Mouse (Mus musculus): ENCODE measurements at regions not wholly inside any gene's neighbourhood (a gene's known extent, or its start where the extent isn't known, plus 50 kb on each side); places are given as distances from the start of the nearest gene placed in this dataset.

- DNase-seq: peak in 1 of 2 experiments; percentile 44
Measured at GRCm38 (mm10) chr8:102845362-102845761, 59.9 kb upstream of the Cdh11 start.

DNA sequence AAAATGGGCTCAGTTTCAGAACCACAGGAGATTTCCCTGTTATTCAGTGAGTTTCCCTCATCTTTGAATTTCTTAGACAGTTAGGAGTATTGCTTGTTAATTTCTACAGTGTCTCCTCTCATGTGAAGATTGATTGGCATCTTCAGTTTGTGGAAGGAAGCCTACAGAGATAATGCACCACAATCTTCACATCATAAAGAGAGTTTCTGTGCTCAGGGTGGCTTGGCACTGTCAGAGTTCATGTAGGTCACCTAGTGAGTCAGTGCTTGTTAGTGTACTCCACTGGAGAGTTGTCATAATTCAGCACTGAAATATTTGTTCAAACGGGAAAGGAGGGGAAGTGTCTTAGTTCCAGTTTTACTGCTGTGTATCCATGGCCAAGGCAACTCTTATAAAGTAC lies 74.6 kb upstream of the Cdh11 start:
- DNase-seq: no peak

DNA sequence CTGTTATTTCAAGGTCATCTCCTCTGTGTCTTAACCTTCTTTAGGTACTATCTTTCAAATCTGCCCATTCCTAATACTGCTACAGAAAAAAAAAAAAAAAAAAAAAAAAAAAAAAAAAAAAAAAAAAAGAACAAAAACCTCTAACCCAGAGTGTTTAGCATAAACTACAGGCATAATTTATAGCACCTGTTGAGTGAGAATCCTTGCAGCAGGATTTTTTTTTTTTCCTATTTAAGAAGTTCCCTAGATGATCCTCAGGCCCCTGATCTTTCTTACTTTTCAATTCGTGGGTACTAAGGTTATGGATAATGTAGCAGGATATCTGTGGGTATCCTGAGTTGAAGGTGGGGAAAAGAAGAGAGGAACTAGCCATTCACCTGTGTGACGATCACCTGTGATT lies 114.1 kb upstream of the Cdh11 start:
- DNase-seq: no peak

- DNase-seq: no peak
Measured at GRCm38 (mm10) chr8:102900662-102901061, 115.2 kb upstream of the Cdh11 start.

GRCm38 (mm10) chr8:102907444-102907843 lies 122.0 kb upstream of the Cdh11 start:
- peak in 1 of 2 experiments; percentile 1 for DNase-seq

- DNase-seq: no peak
Measured at GRCm38 (mm10) chr8:102931342-102931835, 145.9 kb upstream of the Cdh11 start.

DNA sequence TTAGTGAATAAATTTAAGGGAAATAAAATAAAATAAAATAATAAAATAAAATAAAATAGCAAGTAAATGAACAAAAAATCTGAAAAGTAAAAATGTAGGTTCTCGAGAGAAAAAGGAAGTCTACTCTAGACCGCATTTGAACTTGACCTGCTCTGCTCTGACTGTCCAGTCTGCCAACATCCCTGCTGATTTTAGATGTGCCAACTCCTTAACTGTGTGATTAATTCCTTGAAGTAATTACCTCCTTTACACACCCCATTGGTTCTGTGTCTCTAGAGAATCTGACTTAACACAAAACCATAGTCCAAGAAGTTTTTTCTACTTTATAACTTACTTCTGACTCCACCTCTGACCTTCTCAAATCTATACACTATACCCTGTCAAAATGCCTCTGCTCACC lies 153.3 kb upstream of the Cdh11 start:
- no peak for DNase-seq

GRCm38 (mm10) chr8:102945546-102945945 lies 160.1 kb upstream of the Cdh11 start:
- DNase-seq: no peak

DNA sequence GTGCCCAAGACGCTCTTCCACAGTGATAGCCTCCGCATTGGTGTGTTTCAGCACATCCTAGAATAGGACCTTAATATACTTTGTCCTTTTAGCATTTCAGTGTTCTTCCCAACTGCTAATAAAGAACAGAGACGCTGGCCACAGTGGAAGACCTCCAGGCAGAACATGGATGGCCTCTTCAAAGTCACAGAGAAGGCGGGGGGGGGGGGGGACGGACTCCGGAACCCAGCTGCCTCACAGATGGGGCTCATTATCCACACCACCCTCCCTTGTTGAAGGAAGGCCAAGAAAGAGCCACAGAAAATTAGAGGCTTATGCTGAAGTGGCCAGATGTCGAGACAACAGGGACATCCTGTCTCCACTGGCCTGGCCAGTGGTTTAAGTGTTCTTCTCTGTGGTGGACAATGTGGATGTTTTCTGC lies 192.7 kb upstream of the Cdh11 start:
- peak; percentile 8 to 24 for DNase-seq

DNA sequence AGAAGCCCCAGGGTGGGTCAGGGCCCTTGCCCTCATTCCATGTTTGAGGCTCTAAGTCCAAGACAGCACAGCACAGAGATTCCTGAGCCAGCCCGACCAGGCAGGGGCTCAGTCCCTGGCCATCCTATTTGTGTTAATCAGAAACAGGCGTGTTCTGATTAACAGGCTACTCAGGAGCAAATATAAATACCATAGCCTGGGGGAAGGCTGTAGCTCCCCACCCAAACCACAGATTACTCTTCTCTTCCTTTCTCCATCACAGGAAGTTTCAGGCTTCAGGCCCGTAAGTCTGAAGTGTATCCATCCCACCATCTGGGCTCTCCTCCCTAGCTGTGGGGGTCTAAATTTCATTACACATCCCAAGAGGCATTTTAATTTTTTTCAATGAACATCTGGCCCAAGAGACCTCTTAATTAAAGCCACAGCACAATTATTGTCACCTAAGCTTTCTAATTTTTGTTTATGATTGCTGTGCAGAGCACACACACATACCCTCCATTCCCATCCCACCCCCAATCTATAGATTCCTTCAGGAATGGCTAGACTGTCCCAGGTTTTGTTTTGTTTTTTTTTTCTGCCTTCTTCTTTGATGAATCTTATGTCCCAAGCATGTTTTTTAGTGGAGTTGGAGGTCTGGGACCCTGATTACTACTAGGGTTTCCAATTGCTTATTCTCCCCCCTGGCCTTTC lies 197.9 kb upstream of the Cdh11 start:
- DNase-seq: no peak

DNA sequence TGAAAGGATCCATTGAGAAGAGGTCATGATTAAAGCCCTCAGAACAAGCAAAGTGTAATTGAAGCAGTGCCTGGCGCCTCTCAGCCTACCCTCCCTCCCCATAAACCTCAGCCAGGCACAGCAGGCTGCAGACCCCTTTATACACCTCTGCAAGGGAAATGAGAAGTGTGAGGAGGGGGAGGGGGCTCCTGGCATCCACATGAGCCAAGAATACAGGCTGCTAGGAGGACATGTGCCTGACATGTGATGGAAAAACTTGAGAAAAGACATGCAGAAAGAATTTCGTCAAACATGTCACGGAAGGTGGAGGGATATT lies 198.4 kb upstream of the Cdh11 start:
- DNase-seq: no peak

- DNase-seq: no peak
Measured at GRCm38 (mm10) chr8:103007284-103007984, 222.0 kb upstream of the Cdh11 start.

GRCm38 (mm10) chr8:103019121-103019520 lies 233.7 kb upstream of the Cdh11 start:
- DNase-seq: peak; percentile 1 to 10

- no peak for DNase-seq
Measured at GRCm38 (mm10) chr8:103023237-103023636, 237.8 kb upstream of the Cdh11 start.

GRCm38 (mm10) chr8:103031708-103032107 lies 246.3 kb upstream of the Cdh11 start:
- DNase-seq: no peak

DNA sequence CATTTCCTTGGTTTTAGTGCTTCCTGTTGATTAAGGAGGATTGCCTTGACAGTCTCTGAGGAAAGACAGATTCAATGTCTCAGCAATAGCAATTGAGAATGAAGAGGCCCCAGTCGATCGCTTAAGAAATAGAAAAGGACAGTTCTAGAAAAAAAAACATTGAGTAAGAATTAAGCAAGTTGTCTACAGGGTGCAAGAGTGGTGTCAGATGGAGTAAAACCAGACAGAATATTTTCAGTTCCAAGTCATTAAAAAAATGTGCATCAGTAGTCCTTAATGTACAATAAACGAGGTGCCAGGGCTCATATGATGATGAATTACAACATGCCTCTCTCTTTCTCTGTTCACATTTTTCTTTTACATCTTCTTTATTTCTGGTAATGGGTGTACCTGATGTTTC lies 248.5 kb upstream of the Cdh11 start:
- no peak for DNase-seq

GRCm38 (mm10) chr8:103072079-103072635 lies 286.7 kb upstream of the Cdh11 start:
- no peak for DNase-seq

GRCm38 (mm10) chr8:103072646-103073045 lies 287.2 kb upstream of the Cdh11 start:
- no peak for DNase-seq

DNA sequence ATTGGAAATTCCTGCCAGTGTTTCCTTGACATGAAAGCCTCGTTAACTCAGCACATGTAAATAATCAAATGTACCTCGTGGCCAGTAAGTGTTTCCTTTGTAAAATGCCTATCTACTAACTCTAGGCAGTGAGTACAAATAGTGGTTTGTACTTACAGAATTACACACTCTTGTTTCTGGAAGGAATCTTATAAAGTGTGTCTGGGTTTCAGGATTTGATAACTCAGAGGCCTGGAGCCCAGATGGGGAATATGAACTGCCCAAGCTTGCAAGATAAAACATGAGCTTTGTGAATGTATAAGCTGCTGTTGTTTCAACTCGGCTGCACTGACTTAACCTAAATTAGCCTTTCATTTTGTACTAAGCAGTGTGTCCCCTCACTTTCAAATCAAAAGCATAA lies 293.1 kb upstream of the Cdh11 start:
- DNase-seq: no peak

- DNase-seq: no peak
Measured at GRCm38 (mm10) chr8:103086956-103087482, 301.6 kb upstream of the Cdh11 start.

GRCm38 (mm10) chr8:103096496-103097092 lies 311.2 kb upstream of the Cdh11 start:
- no peak for DNase-seq

GRCm38 (mm10) chr8:103125581-103125980 lies 340.1 kb upstream of the Cdh11 start:
- peak; percentile 19 to 30 for DNase-seq

GRCm38 (mm10) chr8:103138136-103138535 lies 352.7 kb upstream of the Cdh11 start:
- DNase-seq: no peak
